Mouse (Mus musculus) B cell, adult (primary cell): ENCODE data around the gene Bmp6. TPM values are rescaled to one million over a fixed set of nuclear protein-coding genes. Genes with fewer than 3 reads are reported as not detected.

ENCODE experiments used
- total RNA-seq: library from RNA; stranded (reverse); gene quantifications from 4 replicates; pipeline ENCODE4 v1.2.4, GENCODE M21; 2023; ENCODE audit not compliant: inconsistent age

The Bmp6 gene
- not detected in 4 replicates for total RNA-seq

GRCm38 (mm10) chr13:38344713-38345430 lies at the start of gene Bmp6:
TSS of gene Bmp6 (plus strand) at chr13:38345107.

GRCm38 (mm10) chr13:38528687-38529294 lies 183.9 kb downstream of the Bmp6 start, which contains the start of gene Txndc5:
TSS of gene Txndc5 (minus strand) at chr13:38528824.

Other genes starting within 250 kb of the Bmp6 start
- 0.06 TPM in 1 of 4 replicates, not detected in the others for gene Dsp, start 193.8 kb upstream of the Bmp6 start, total RNA-seq
- 53.8 to 62.6 TPM (median 58.0 TPM) in 4 replicates for gene Snrnp48, start 140.2 kb upstream of the Bmp6 start, total RNA-seq
- gene Txndc5, start 183.7 kb downstream of the Bmp6 start, total RNA-seq: 97.7 to 104 TPM (median 102 TPM) in 4 replicates